Mouse (Mus musculus): Measurements from ENCODE around the gene Itprip.
A peak's percentile ranks its signal among the peaks of the same experiment; 100 is the strongest.

The Itprip gene

DNA sequence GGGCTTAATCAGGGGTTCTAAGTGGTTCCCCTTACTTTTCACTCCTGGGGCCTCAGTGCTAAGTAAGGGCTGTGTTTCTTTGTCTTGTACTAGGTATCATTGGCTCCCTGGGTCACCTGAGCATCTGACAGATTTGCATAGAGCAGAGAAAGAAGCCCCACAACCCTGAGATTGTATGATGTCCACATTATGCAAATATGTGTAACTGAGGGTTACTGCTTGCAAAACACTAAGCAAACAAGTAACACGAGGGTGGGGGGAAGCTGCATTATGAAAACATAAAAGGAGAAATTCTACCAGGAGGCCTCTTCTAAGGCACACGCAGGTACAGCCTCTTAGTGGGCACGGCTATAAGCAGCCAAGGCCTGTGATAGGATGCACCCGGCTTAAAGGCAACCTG, 3.8 kb downstream of the Itprip start:
- peak in 1 of 2 experiments; percentile 19 for DNase-seq (ENCODE audit: low read depth in 2 of 2, low spot score in 2 of 2)

DNA sequence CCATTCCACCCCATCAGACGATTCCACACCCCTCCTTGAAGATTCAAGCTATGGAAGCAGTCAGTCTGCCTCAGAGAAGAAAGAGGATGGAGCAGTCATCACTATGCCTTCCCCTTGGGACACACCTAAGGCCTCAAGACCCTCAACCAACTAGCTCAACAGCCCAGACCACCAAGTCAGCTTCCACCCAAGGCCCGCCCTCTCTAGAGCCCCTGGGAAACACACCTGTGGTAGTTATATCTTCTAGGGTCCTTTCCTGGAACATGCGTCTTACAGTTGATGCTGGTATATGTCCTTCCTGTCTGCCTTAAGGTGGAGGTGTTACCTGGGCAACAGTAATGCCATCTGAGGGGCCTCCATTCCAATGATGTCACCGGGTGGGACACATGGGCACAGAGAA, 4.9 kb downstream of the Itprip start:
- no peak for DNase-seq (ENCODE audit: low read depth in 2 of 2, low spot score in 2 of 2)

DNA sequence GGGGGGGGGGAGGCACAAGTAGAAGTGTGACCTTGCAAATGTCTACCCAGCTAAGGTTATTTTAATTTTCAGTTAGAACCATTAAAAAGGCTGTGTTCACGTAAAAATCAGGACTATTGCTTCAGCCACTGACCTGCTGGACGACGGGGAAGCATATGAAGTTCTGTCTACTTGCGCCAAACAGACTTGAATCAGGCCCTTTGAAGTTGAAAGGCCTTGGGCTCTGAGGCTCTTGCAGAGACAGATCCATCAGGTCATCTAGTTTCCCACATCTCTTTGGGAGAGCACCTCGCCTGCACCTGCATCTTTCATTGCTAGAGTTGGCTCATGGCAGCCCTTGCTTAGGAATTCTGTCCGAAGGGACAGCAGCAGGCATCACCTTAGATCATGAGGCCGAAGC, 5.8 kb downstream of the Itprip start:
- no peak for DNase-seq (ENCODE audit: low read depth in 2 of 2, low spot score in 2 of 2)

DNA sequence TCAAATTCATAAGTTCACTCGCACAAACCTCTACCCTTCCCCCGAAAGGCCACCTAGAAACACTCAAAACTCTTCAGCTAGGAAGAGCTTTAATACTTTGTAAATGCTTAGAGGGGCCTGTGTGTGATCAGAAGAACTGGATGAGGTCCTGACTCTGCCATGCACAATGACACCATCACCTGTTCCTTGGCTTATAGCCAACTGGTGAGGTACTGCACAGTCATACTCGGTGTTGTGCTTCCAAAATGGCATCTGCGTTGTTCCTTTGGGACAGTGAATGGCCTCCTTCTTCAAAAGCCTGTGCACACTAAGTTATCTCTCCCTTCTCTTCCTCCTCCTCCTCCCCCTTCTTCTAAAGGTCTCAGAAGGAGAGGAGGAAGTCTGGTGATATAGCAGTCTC, 8.3 kb downstream of the Itprip start:
- no peak for DNase-seq (ENCODE audit: low read depth in 2 of 2, low spot score in 2 of 2)

DNA sequence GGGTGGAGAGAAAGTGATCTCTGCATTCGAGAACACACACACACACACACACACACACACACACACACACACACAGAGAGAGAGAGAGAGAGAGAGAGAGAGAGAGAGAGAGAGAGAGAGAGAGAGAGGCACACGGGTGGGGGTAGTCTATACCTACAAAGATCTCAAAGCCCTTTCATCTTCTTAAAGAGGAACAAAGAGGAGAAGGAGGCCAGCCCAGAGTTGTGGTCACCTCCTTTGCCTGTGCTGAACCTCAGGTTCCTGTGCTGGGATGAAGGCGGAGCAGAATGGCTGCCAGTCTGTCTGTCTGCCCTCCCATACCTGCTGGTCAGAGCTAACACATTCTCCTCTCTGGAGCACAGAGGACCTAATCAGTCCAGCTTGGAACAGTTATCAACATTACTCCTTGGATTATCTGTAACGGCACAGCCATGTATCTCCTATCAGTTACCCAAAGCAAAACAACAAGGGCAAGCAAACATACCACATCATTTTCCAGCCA, 8.9 kb downstream of the Itprip start:
- DNase-seq (ENCODE audit: low read depth in 2 of 2, low spot score in 2 of 2): peak; percentile 58 to 62

DNA sequence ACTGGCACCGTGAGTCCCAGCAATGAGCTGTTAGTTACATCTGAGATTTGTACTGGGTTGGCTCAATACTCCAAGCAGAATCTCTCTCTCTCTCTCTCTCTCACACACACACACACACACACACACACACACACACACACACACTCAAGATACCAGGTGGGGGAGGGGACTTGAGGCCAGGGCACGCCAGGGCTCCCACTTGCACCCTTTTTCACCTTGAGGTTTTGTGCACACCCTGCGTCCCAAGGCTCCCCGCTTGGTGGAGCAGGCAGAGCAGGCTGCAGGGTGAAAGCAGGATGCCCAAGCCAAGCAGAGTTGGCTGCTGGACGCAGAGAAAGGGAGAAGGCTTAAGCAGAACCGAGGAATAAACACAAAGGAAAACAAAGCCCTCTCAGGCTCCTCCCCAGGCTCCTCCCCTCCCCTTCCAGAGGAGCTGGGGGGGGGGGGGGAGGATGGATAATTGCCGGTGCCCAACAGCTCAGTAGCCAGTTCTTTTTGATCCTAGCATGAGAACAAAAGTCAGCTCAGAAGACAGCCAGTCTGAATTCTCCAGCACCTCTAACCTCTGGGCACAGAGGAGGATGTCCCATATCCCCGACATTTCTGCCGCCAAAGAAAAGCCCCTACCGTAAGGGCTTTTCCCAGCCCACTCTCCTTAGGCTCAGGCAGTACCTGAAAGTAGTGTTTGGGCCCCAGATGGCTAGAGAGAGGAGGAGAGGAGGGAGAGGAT, 9.5 kb downstream of the Itprip start:
- no peak for DNase-seq (ENCODE audit: low read depth in 2 of 2, low spot score in 2 of 2)

DNA sequence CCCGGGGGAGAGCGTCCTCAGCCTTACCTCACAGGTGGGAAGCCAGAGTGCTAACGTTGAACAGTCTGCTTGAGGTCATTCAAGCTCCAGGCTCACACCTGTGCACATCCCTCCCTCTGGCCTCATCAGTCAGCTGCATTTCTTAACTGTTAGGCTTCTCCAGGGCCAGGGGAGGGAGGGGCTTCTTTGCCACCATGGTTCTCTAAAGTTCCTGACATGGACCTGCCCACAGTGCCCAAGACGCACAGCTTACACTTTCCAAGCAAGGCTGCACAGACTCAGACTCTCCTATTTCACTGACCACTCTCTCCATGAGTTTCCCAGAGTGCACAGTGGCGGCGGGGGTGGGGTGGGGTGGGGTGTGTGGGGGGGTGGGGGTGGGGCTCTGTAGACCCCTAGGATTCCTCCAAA, 10.1 kb downstream of the Itprip start:
- no peak for DNase-seq (ENCODE audit: low read depth in 2 of 2, low spot score in 2 of 2)

DNA sequence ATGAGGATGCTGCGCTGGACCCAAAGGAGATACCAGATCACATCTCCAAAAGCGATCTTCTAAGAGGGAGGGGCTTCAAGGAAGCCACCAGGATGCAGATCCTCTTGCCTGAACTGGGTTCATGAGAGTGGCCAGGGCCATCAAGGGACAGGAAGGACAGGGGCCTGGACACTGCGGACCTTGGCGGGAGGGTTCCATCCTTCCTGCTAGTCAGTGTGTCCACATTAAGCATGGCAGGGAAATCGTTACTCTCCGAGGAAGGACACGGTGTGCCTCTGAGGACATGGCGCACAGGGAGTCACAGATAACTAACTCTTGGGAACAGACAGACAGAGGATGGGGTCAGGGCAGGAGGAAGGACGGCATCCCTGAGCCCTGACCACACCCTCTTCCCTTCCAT, 11.5 kb downstream of the Itprip start:
- DNase-seq (ENCODE audit: low read depth in 2 of 2, low spot score in 2 of 2): no peak

DNA sequence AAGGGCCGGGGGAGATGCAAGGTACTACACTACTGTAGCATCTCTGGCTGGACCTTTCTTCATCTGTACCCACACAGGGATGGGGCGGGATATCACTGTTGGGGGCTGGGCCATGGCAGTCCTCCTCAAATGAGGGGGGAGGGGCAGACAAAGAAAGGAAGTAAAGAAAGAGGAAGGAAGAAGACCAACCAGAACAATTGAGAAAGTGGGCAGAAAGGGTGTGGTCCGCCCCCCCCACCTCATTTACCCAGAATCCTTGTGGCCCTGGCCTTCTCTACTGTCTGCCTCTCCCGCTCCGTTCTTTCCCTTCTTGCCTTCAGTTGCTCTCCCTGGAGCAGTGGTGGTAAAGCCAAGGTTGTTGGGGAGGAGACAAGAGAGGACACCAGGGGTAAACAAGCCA, 13.5 kb downstream of the Itprip start:
- no peak for DNase-seq (ENCODE audit: low read depth in 2 of 2, low spot score in 2 of 2)

DNA sequence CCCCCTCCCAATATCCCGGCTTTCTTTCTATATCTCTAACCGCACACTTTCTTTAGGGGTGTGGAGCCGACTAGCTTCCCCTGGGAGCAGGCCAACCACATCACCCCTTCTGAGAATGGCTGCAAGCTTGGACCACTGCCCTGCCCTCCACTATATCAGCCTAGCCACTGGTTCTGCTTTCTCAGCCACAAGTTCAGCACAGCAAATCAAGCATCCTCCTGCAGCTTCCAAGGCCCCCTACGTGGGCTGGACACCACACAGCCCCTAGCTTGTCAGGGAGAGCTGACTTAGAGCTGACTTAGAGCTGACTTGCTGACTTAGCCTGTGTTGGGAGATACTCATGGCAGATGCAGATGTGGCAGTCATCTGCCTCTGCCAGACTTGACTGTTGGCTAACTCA, 14.0 kb downstream of the Itprip start:
- no peak for DNase-seq (ENCODE audit: low read depth in 2 of 2, low spot score in 2 of 2)

DNA sequence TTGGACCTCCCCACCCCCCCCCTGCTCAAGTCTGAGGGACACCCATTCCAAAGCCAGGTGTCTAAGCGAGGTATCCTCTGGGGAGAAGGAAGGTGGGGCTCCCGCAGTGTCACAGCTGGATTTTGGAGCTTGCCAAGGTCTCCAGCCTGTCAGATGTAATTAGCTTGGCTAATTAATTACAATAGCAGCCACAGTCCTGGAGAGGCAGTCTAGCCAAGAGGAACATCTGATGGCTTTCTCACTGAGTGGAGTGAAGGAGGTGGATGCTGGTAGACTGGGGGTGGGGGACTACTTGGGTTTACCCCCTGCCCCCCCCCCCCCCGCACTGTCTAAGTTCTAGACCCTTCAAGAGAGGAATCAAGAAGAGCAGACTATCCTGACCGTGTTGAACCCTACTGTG, 15.4 kb downstream of the Itprip start:
- no peak for DNase-seq (ENCODE audit: low read depth in 2 of 2, low spot score in 2 of 2)

DNA sequence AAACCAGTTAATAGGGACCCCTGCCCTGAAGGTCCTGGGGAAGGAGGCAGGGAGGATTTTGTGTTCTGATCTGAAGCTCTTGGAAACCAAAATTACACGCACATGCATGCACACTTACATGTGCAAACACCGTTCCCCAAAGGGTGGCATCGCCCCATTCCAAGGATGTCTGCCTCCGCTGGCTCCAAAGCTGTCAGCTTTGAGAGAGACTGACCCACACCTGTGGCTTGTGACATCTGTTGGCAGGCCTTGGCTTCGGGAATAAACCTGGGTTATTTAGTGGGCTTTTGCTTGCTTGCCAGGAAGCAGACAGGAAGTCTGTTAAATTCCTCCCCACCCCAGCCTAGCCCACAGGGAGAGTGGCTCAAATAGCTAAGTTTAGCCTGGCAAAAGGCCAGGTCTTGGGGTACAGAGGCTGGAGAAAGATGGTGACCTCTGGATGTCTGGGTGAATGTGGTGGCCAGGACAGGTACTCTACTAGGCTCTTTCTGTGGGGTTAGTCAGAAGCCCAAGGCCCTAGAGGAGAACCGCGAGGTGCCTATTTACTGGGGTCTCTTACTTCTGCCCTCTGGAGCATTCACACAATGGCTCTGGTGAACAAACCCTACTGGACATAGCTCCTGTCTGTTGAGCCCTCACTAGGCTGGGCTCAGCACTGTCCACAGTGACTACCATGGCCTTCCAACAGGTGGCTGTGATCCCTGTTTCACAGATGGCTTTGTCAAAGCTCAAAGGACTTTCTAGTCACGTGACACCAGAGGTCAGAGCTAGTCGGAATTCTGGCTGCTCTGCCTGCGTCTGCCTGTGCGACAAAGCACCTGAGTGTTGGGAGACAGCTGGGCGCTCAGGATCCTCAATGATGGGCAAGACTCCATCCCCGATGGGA, 16.5 kb downstream of the Itprip start:
- DNase-seq (ENCODE audit: low read depth in 2 of 2, low spot score in 2 of 2): no peak

DNA sequence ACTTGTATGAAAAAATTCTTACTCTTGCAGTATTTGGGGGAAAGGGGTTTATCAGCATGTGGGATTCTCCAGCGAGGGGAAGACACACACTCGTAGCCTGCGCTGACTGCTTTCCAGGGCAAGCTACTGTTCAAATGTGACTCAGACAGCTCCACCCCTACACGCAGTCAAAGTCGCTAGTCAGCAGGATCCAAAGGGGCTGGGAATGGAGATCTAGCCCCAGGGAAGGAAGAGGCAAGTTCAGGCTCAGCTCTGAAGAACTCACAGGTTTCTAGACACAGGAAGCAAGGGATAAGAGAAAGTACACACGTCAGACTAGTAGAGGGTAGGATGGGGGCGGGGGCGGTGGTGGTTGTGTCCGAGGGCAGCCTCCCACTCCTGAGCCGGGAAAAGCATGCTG, 18.5 kb downstream of the Itprip start:
- DNase-seq (ENCODE audit: low read depth in 2 of 2, low spot score in 2 of 2): no peak

DNA sequence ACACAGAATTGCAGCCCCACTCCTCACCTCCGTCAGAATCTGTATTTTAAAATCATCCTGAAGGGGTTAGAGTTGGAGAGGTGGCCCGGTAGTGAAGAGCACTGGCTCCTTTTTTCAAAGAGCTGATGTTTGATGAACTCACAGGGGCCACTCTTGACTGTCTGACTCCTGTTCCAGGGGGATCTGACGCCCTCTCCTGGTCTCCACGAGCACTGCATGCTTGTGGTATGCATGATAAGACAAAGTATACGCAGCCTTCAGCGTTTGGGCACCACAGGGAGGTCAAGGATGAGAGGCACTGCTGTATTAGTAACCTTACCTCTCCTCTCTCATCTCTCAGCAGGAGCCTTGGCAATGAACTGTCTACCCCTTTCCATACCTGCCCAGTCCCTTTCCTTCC, 19.1 kb downstream of the Itprip start:
- no peak for DNase-seq (ENCODE audit: low read depth in 2 of 2, low spot score in 2 of 2)

DNA sequence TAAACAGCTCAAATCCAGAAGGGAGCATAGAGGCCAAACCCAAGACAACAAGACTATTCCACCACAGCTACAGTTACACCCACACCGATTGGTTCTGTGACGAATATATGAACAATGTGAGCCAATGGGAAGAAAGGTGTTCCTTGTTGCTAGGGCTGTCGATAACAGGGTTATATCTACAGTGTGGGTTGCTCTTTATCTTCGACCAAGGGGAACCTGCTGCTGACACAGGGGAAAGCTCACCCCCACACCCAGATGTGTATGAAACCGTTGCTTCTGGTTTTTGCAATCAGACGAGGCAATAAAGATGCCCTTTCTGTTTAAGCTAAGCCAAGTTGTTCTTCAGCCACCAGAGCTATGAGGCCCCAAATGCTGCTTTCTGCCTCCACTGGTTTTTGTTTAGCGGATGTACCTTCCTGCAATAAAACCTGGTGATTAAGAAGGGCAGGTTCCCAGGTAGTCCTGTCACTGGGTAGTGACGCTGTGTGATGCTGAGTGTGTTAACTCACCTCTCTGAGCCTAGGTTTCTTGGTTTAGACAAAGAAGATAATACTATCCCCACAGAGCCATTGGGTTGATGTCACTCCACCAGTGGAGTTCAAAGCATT, 20.5 kb downstream of the Itprip start:
- no peak for DNase-seq (ENCODE audit: low read depth in 2 of 2, low spot score in 2 of 2)

DNA sequence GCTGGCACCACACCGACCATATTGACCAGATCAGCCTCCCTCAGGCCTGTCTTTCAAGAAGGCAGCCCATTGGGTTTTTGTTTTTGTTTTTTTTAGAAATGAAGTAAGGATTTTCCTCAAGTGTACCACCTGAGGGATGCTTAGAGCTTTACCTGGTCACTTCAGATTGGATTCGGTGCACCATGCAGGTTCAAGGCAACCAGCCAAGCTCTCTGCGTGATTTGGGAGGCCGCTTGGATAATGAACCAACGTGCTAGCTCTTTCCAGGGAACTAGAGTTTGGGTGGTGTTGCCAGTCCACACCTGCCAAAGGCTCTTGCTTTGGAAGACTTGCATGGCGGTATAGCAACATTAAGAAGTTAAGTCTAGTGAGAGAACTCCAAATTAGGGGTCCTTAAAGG, 26.0 kb downstream of the Itprip start:
- DNase-seq (ENCODE audit: low read depth in 2 of 2, low spot score in 2 of 2): no peak

DNA sequence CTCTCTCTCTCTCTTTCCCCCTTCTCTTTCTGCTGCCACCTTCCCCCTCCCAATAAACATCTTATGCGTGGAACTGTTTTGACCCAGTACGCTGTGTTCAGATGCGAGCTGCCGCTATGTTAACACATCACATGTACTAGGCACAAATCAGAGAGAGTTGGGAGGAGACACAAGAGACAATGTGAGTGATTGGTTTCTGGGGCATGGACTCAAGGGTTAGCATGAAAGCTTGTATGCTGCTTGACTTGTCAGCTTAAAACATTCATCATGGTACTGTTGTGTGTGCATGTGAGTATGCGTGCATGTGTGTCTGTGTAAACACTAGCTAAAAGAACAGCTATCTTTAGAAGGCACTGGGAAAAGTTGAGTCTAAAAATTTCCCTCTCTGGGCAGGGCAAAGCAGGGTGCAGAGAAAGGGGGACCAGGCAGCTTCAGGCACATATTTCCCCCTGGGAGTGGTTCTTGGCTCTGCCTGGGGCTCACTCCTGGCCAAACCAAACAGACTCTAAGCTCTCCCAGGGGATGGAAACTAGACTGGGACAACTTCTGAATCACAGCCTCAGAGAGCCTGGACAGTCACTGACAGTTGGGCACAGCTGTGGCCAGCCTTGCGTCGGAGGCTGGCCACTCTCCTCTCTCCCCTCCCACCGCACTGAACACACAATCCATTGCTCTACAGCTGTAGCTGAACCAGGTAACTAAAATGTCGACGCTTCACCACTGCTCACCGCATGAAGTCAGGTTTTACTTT, 27.4 kb downstream of the Itprip start:
- no peak for DNase-seq (ENCODE audit: low read depth in 2 of 2, low spot score in 2 of 2)

DNA sequence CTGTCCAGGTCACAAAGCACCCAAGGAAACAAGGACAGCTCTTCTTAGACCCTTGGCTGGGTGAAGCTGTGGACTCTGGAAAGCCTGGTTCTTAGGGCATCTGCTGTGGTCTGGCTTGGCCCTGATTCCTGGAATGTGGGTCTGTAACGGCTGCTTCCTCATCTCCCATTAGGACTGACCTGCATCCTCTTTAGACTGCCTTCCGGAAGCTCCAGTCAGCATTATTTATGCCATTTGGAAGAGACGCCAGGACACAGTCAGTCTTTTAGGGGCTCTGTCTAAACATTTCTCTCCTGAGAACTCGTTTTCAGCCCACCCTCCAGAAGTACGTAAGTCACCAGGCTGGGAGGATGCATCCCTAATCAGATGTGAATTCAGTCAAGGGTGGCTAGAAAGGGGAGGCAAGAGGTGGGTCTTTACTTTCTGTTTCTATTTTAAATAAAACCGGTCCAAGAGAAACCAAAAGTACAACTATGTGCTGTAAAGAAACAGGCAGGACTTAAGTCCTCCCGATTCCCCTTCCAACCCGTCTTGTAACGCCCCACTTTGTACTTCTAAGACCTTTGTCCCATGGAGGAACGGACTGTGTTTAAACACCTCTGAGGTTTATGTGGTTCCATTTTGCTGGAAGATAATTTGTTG, 28.5 kb downstream of the Itprip start:
- no peak for DNase-seq (ENCODE audit: low read depth in 2 of 2, low spot score in 2 of 2)

DNA sequence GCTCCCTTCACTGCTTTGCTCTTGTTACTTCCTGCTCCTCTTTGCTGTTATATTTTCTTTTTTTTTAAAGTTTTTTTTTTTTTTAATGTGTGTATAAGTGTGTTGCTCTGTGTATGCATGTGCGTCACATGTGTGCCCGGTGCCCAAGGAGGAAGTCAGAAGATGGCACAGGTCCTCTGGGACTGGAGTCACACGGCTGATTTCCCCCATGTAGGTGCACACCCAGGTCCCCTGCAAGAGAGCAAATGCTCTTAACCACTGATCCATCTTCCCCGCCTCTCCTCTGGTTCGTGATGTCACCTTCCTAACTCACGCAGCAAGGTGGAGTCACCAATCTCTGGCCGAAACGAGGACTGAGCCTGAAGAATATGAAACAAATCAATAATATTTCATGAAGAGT, 31.1 kb downstream of the Itprip start:
- peak in 1 of 2 experiments; percentile 26 for DNase-seq (ENCODE audit: low read depth in 2 of 2, low spot score in 2 of 2)

DNA sequence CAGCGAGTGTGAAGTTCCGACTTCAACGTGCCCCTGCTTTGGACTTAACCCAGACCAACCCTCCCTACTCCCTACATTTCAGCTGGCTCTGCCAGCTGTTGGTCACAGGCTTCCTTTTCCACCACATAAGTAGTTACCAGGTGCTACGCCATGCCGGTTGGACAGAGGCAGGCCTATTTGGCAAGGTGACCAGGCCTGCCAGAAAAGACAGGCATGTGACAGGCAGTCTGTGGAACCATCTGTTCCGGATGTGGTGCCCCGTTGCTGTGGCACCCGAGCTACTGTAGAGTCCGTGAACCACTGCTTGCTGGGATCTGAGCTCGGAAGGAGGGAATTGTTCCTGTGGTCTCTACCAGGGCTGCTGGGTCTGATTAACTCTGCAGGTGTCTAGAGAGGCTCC, 31.7 kb downstream of the Itprip start:
- peak in 1 of 2 experiments; percentile 28 for DNase-seq (ENCODE audit: low read depth in 2 of 2, low spot score in 2 of 2)

DNA sequence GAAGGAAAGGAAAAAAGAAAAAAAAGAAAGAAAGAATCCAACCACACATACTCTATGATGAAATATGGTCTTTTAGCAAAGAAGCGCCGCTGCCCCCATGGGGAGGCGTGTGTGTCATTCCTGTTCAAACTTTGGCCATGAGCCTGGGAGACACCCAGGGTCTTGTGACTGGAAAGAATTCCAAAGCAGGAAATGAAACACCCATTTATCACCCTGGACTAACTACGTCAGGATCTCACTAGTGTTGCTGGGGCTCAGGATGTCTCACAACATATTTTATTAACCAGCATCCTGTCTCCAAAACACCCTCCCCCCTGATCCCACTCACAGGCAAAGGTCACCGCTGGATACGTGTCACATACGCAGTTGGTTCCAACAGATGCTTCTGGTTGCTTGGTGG, 32.5 kb downstream of the Itprip start:
- DNase-seq (ENCODE audit: low read depth in 2 of 2, low spot score in 2 of 2): no peak

Measured in CD8-positive naive resting alpha-beta T cell, adult 2 months (primary cell).